Mouse (Mus musculus) cerebellum, postnatal 25 days (tissue): ENCODE data around the gene Cd2.

Experiments
- DNase-seq, 2 experiments: peaks; one replicate each; pipeline ENCODE4 v3.0.0; 2021; ENCODE audit warnings: mixed read lengths in 2 of 2

Gene Cd2

GRCm38 (mm10) chr3:101292611-101293010, 4.9 kb upstream of the Cd2 start:
- no peak for DNase-seq

- no peak for DNase-seq
These were observed 3.1 kb upstream of the Cd2 start for GRCm38 (mm10) chr3:101290587-101291520.

GRCm38 (mm10) chr3:101290036-101290435, 2.3 kb upstream of the Cd2 start:
- no peak for DNase-seq

GRCm38 (mm10) chr3:101289406-101289805, 1.7 kb upstream of the Cd2 start:
- no peak for DNase-seq

GRCm38 (mm10) chr3:101286336-101287325, 1.1 kb downstream of the Cd2 start:
- DNase-seq, result no peak

GRCm38 (mm10) chr3:101285851-101286250, 1.9 kb downstream of the Cd2 start:
- no peak for DNase-seq

- DNase-seq, result no peak
These were observed 2.6 kb downstream of the Cd2 start for GRCm38 (mm10) chr3:101285021-101285615.

- no peak for DNase-seq
These were observed 3.7 kb downstream of the Cd2 start for GRCm38 (mm10) chr3:101283869-101284706.

GRCm38 (mm10) chr3:101283441-101283840, 4.3 kb downstream of the Cd2 start:
- DNase-seq, result no peak

- no peak for DNase-seq
These were observed 5.1 kb downstream of the Cd2 start for GRCm38 (mm10) chr3:101282556-101283180.

- no peak for DNase-seq
These were observed 5.9 kb downstream of the Cd2 start for GRCm38 (mm10) chr3:101281841-101282240.

GRCm38 (mm10) chr3:101280348-101281311, 7.1 kb downstream of the Cd2 start:
- DNase-seq, result peak; percentile 23 to 31

- no peak for DNase-seq
These were observed 8.2 kb downstream of the Cd2 start for GRCm38 (mm10) chr3:101279561-101279960.

- DNase-seq, result no peak
These were observed 9.3 kb downstream of the Cd2 start for GRCm38 (mm10) chr3:101278396-101278795.

- DNase-seq, result no peak
These were observed 9.9 kb downstream of the Cd2 start for GRCm38 (mm10) chr3:101277830-101278229.

GRCm38 (mm10) chr3:101276501-101277320, 11.0 kb downstream of the Cd2 start:
- DNase-seq, result no peak

GRCm38 (mm10) chr3:101275636-101276300, 12.0 kb downstream of the Cd2 start:
- DNase-seq, result no peak

- no peak for DNase-seq
These were observed 12.9 kb downstream of the Cd2 start for GRCm38 (mm10) chr3:101274794-101275193.
